Mouse (Mus musculus): ENCODE results near the gene Bud31. TPM values are rescaled to one million over a fixed set of nuclear protein-coding genes. Genes with fewer than 3 reads are reported as not detected.
A peak's percentile ranks its signal among the peaks of the same experiment; 100 is the strongest.

Gene Bud31
- polyA plus RNA-seq, 1 experiment: 2.2 TPM

GRCm38 (mm10) chr5:145178461-145178980, 38.4 kb downstream of the Bud31 start:
- TF ChIP-seq TAL1 (IDR thresholded peaks at IDR 0.05; ENCODE audit: low read length) (no peak), GATA1 (IDR thresholded peaks at IDR 0.05; ENCODE audit: low read length) (no peak)
- H3K27me3 ChIP-seq (ENCODE audit: control insufficient read depth): no peaks in the 10 kb centered on the region
- peaks cover 100% of the 10 kb centered on the region for H3K36me3 ChIP-seq (ENCODE audit: control insufficient read depth)
- no peak overlapping the region for H3K4me3 ChIP-seq (replicated peaks)
- H3K4me1 ChIP-seq (ENCODE audit: control insufficient read depth): peaks cover 6% of the 10 kb centered on the region
- H3K9me3 ChIP-seq (ENCODE audit: control insufficient read depth, low read length): no peaks in the 10 kb centered on the region

DNA sequence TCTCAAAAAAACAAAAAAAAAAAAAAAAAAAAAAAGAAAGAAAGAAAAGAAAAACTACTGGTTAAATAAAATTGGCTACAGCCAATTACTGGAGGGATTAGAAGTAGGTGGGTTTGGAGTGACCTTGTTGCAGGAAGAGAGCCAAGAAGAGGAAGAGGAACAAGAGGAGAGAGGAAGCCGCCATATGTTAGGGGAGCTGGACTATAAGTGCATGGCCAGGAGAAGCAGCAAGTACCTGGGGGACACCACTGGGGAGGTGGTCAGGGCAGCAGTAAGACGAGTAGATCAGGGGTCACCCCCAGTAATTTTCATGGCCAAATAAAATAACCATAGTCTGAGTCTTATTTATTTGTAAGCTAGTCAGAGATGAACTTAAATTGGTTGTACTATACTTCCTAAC, 45.1 kb downstream of the Bud31 start:
- TF ChIP-seq GATA1 (IDR thresholded peaks at IDR 0.05; ENCODE audit: low read length) (no peak), TAL1 (IDR thresholded peaks at IDR 0.05; ENCODE audit: low read length) (no peak)
- Histone ChIP-seq H3K4me1 (ENCODE audit: control insufficient read depth) (peaks cover 19% of the 10 kb centered on the region), H3K36me3 (ENCODE audit: control insufficient read depth) (peaks cover 95% of the 10 kb centered on the region), H3K9me3 (ENCODE audit: control insufficient read depth, low read length) (no peaks in the 10 kb centered on the region), H3K4me3 (replicated peaks) (no peak overlapping the region), H3K27me3 (ENCODE audit: control insufficient read depth) (no peaks in the 10 kb centered on the region)

DNA sequence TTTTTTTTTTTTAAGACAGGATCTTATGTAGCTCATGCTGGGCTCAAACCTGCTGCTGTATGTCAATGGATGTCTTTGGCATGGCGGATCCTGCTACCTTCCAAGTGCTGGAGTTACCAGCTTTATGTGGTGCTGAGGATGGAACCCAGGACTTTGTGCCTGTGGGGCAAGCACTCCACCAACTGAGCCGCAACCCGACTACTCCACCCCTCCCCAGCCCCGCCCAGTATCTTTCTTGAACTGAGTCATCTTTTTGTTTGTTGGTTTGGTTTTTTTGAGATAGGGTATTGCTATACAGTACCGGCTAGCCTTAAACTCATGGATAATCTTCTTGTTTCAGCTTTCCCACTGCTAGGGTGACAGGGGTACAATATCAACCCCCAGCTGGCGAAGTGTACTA, 49.3 kb downstream of the Bud31 start:
- H3K4me1 ChIP-seq (ENCODE audit: control insufficient read depth): peaks cover 35% of the 10 kb centered on the region
- H3K36me3 ChIP-seq (ENCODE audit: control insufficient read depth): peaks cover 67% of the 10 kb centered on the region
- H3K9me3 ChIP-seq (ENCODE audit: control insufficient read depth, low read length): no peaks in the 10 kb centered on the region
- H3K27me3 ChIP-seq (ENCODE audit: control insufficient read depth): no peaks in the 10 kb centered on the region
- no peak for TF ChIP-seq GATA1 (IDR thresholded peaks at IDR 0.05; ENCODE audit: low read length)
- TF ChIP-seq TAL1 (IDR thresholded peaks at IDR 0.05; ENCODE audit: low read length): no peak
- peak overlapping the region; percentile 83 for H3K4me3 ChIP-seq (replicated peaks)

DNA sequence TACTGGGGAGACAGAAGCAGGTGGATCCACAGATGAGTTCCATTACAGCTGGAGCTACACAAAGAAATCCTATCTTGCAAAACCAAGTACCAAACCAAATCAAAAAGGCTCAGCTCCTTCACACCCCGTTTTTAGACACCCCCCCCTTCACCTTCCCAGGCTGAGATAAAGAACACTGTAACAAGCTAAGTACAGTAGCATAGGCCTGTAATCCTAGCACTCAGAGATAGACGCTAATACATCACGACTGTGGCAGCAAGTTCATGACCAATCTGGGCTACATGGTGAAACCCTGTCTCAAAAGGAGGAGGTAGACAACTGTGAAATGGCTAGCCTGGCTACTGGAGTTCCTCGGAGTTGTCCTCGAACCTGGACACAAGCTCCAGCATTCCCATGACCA, 50.2 kb downstream of the Bud31 start:
- Histone ChIP-seq H3K4me3 (replicated peaks) (peak overlapping the region; percentile 83), H3K36me3 (ENCODE audit: control insufficient read depth) (peaks cover 68% of the 10 kb centered on the region), H3K9me3 (ENCODE audit: control insufficient read depth, low read length) (no peaks in the 10 kb centered on the region), H3K4me1 (ENCODE audit: control insufficient read depth) (peaks cover 35% of the 10 kb centered on the region), H3K27me3 (ENCODE audit: control insufficient read depth) (no peaks in the 10 kb centered on the region)
- TF ChIP-seq TAL1 (IDR thresholded peaks at IDR 0.05; ENCODE audit: low read length) (no peak), GATA1 (IDR thresholded peaks at IDR 0.05; ENCODE audit: low read length) (no peak)

DNA sequence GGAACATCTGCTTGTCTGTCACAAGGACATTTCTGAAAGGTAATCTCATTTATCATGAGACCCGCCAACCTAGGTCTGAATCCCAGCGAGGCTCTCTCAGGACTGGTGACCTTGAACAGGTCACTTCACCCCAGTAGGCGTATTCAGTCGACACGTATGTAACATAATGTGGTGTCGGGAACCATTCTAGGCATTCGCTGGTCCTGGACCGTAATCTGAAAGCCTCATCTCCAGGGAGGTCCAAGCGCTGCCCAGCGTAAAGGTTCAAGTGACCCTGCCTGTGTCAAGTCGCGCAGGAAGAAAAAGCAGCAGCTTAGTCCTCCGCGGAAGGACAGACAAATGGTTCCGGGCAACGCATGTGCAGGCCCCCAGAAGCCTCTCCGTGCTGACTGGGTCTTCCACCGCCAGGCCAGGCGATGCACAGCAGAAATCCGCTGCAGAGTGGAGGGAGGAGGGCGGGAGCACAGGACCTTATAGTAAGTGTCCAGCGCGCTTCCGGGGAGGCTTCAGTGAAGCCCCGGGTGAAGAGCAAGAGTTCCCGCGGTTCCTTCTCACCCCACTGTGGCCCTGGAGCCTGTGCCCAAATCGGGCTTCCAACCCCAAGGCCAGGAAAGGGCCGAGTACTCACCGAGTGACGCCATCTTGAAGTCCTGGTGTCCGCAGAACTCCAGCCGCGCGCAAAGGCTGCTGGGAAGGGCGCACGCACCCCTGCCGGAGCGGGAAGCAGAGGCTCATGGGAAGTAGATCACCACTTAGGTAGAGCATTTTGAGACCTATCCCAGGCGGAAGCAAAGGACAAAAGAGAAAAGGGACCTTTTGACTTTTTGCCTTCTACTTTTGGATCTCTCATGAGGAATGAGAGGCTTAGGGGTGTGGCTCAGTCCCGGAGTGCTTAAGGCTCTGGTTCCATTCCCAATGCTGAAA, 51.0 kb downstream of the Bud31 start:
- Histone ChIP-seq H3K9me3 (ENCODE audit: control insufficient read depth, low read length) (no peaks in the 10 kb centered on the region), H3K4me1 (ENCODE audit: control insufficient read depth) (peaks cover 35% of the 10 kb centered on the region), H3K4me3 (replicated peaks) (peak overlapping the region; percentile 83), H3K36me3 (ENCODE audit: control insufficient read depth) (peaks cover 68% of the 10 kb centered on the region), H3K27me3 (ENCODE audit: control insufficient read depth) (no peaks in the 10 kb centered on the region)
- TF ChIP-seq TAL1 (IDR thresholded peaks at IDR 0.05; ENCODE audit: low read length) (no peak), GATA1 (IDR thresholded peaks at IDR 0.05; ENCODE audit: low read length) (peak; percentile 76)

GRCm38 (mm10) chr5:145191962-145192361, 51.8 kb downstream of the Bud31 start, which contains the start of gene Atp5j2:
Atp5j2 (minus strand) TSS chr5:145192062.
- peaks cover 66% of the 10 kb centered on the region for H3K36me3 ChIP-seq (ENCODE audit: control insufficient read depth)
- peaks cover 35% of the 10 kb centered on the region for H3K4me1 ChIP-seq (ENCODE audit: control insufficient read depth)
- no peaks in the 10 kb centered on the region for H3K9me3 ChIP-seq (ENCODE audit: control insufficient read depth, low read length)
- no peaks in the 10 kb centered on the region for H3K27me3 ChIP-seq (ENCODE audit: control insufficient read depth)
- TF ChIP-seq GATA1 (IDR thresholded peaks at IDR 0.05; ENCODE audit: low read length): no peak
- peak within 1 kb of the TSS; percentile 83 for H3K4me3 ChIP-seq (replicated peaks)

Other genes starting within 250 kb of the Bud31 start
- gene Smurf1, start 174.5 kb upstream of the Bud31 start, polyA plus RNA-seq (2012): 0.01 TPM in 2 replicates
- not detected in 2 replicates for gene Gm4871, start 107.6 kb upstream of the Bud31 start, polyA plus RNA-seq (2012)
- not detected in 2 replicates for gene 1700018F24Rik, start 97.4 kb upstream of the Bud31 start, polyA plus RNA-seq (2012)
- 2.7 and 3.0 TPM in 2 replicates for gene Arpc1a, start 56.5 kb upstream of the Bud31 start, polyA plus RNA-seq (2012)
- not detected in 2 replicates for gene Kpna7, start 56.3 kb upstream of the Bud31 start, polyA plus RNA-seq (2012)
- gene Arpc1b, start 26.1 kb upstream of the Bud31 start, polyA plus RNA-seq (2012): 5.7 and 6.2 TPM in 2 replicates
- gene Pdap1, start 124 bp upstream of the Bud31 start, polyA plus RNA-seq (2012): 23.4 and 39.5 TPM in 2 replicates
- 1.1 and 1.3 TPM in 2 replicates for gene Ptcd1, start 26.7 kb downstream of the Bud31 start, polyA plus RNA-seq (2012)
- gene Cpsf4, start 26.9 kb downstream of the Bud31 start, polyA plus RNA-seq (2012): 7.8 and 8.9 TPM in 2 replicates
- gene Atp5j2, start 51.7 kb downstream of the Bud31 start, polyA plus RNA-seq (2012): 8.3 and 21.1 TPM in 2 replicates
- 1.3 and 2.0 TPM in 2 replicates for gene Zkscan14, start 61.5 kb downstream of the Bud31 start, polyA plus RNA-seq (2012)
- 0.13 and 0.15 TPM in 2 replicates for gene Zkscan5, start 64.2 kb downstream of the Bud31 start, polyA plus RNA-seq (2012)
- 0.87 and 1.1 TPM in 2 replicates for gene Zfp655, start 91.4 kb downstream of the Bud31 start, polyA plus RNA-seq (2012)
- gene Zscan25, start 140.1 kb downstream of the Bud31 start, polyA plus RNA-seq (2012): 1.3 and 1.7 TPM in 2 replicates
- gene Cyp3a57, start 204.9 kb downstream of the Bud31 start, polyA plus RNA-seq (2012): not detected in 2 replicates